Mouse (Mus musculus): ENCODE data around the gene P4ha1. TPM values are rescaled to one million over a fixed set of nuclear protein-coding genes. Genes with fewer than 3 reads are reported as not detected.

P4ha1 gene
- 54.8 and 66.1 TPM in 2 replicates for polyA plus RNA-seq (2014; fragmentation: Nextera tagmentation; extraction: Ambion mirVana)

GRCm38 (mm10) chr10:59323100-59323487, at the start of gene P4ha1:
P4ha1 (plus strand) TSS chr10:59323296.
- Histone ChIP-seq H3K4me1 (ENCODE audit: control insufficient read depth, insufficient read depth, low read length) (peaks cover 8% of the 10 kb centered on the region; the same call in 1 of the 2 replicates), H3K4me3 (ENCODE audit: low read depth, low read length) (peak within 1 kb of the TSS; percentile 69), H3K27ac (ENCODE audit: low read depth, low read length) (peak within 1 kb of the TSS; percentile 94), H3K27me3 (ENCODE audit: control insufficient read depth, insufficient read depth, low read length) (no peaks in the 10 kb centered on the region), H3K9me3 (replicated peaks; ENCODE audit: control insufficient read depth, low read length) (no peaks in the 10 kb centered on the region), H3K9ac (ENCODE audit: low read depth, low read length) (peak within 1 kb of the TSS; percentile 87), H3K4me2 (peak within 1 kb of the TSS; percentile 75), H3K36me3 (ENCODE audit: control insufficient read depth, insufficient read depth, low read length) (no peaks in the 10 kb centered on the region)
- under 1% methylated on average over 36 of the region's 39 CpGs for WGBS (ENCODE audit: insufficient replicate concordance)
- ATAC-seq (replicated peaks; ENCODE audit: insufficient number of reproducible peaks, low FRiP score, low TSS enrichment), result peak; percentile 99

GRCm38 (mm10) chr10:59275745-59276144, 47.4 kb upstream of the P4ha1 start:
- no peak overlapping the region for H3K4me2 ChIP-seq
- 80% methylated on average over 5 of the region's 5 CpGs for WGBS (ENCODE audit: insufficient replicate concordance)
- no peak overlapping the region for H3K4me3 ChIP-seq (ENCODE audit: low read depth, low read length)
- no peak overlapping the region for H3K27ac ChIP-seq (ENCODE audit: low read depth, low read length)
- no peaks in the 10 kb centered on the region for H3K9me3 ChIP-seq (replicated peaks; ENCODE audit: control insufficient read depth, low read length)
- H3K36me3 ChIP-seq (ENCODE audit: control insufficient read depth, insufficient read depth, low read length), result no peaks in the 10 kb centered on the region
- no peak overlapping the region for H3K9ac ChIP-seq (ENCODE audit: low read depth, low read length)
- H3K27me3 ChIP-seq (ENCODE audit: control insufficient read depth, insufficient read depth, low read length), result no peaks in the 10 kb centered on the region
- H3K4me1 ChIP-seq (ENCODE audit: control insufficient read depth, insufficient read depth, low read length), result no peaks in the 10 kb centered on the region; the same call in 1 of the 2 replicates
- no peak for ATAC-seq (replicated peaks; ENCODE audit: insufficient number of reproducible peaks, low FRiP score, low TSS enrichment)

GRCm38 (mm10) chr10:59277116-59277515, 46.0 kb upstream of the P4ha1 start:
- no peak overlapping the region for H3K9ac ChIP-seq (ENCODE audit: low read depth, low read length)
- no peak overlapping the region for H3K27ac ChIP-seq (ENCODE audit: low read depth, low read length)
- no peaks in the 10 kb centered on the region; the same call in 1 of the 2 replicates for H3K4me1 ChIP-seq (ENCODE audit: control insufficient read depth, insufficient read depth, low read length)
- no peak overlapping the region for H3K4me3 ChIP-seq (ENCODE audit: low read depth, low read length)
- no peaks in the 10 kb centered on the region for H3K9me3 ChIP-seq (replicated peaks; ENCODE audit: control insufficient read depth, low read length)
- no peak for ATAC-seq (replicated peaks; ENCODE audit: insufficient number of reproducible peaks, low FRiP score, low TSS enrichment)
- H3K4me2 ChIP-seq, result no peak overlapping the region
- WGBS (ENCODE audit: insufficient replicate concordance), result 54% methylated on average over 10 of the region's 10 CpGs
- no peaks in the 10 kb centered on the region for H3K27me3 ChIP-seq (ENCODE audit: control insufficient read depth, insufficient read depth, low read length)
- no peaks in the 10 kb centered on the region for H3K36me3 ChIP-seq (ENCODE audit: control insufficient read depth, insufficient read depth, low read length)

- no peaks in the 10 kb centered on the region for H3K36me3 ChIP-seq (ENCODE audit: control insufficient read depth, insufficient read depth, low read length)
- no peak overlapping the region for H3K27ac ChIP-seq (ENCODE audit: low read depth, low read length)
- ATAC-seq (replicated peaks; ENCODE audit: insufficient number of reproducible peaks, low FRiP score, low TSS enrichment), result no peak
- 67% methylated on average over 4 of the region's 5 CpGs for WGBS (ENCODE audit: insufficient replicate concordance)
- no peaks in the 10 kb centered on the region; the same call in 1 of the 2 replicates for H3K4me1 ChIP-seq (ENCODE audit: control insufficient read depth, insufficient read depth, low read length)
- H3K9me3 ChIP-seq (replicated peaks; ENCODE audit: control insufficient read depth, low read length), result no peaks in the 10 kb centered on the region
- no peak overlapping the region for H3K9ac ChIP-seq (ENCODE audit: low read depth, low read length)
- no peak overlapping the region for H3K4me2 ChIP-seq
- H3K27me3 ChIP-seq (ENCODE audit: control insufficient read depth, insufficient read depth, low read length), result no peaks in the 10 kb centered on the region
- no peak overlapping the region for H3K4me3 ChIP-seq (ENCODE audit: low read depth, low read length)
Observed at GRCm38 (mm10) chr10:59277729-59278475, 45.2 kb upstream of the P4ha1 start.

GRCm38 (mm10) chr10:59283164-59283563, 39.9 kb upstream of the P4ha1 start:
- no peak overlapping the region for H3K4me3 ChIP-seq (ENCODE audit: low read depth, low read length)
- H3K9me3 ChIP-seq (replicated peaks; ENCODE audit: control insufficient read depth, low read length), result no peaks in the 10 kb centered on the region
- H3K27ac ChIP-seq (ENCODE audit: low read depth, low read length), result no peak overlapping the region
- no peak overlapping the region for H3K4me2 ChIP-seq
- no peak for ATAC-seq (replicated peaks; ENCODE audit: insufficient number of reproducible peaks, low FRiP score, low TSS enrichment)
- H3K36me3 ChIP-seq (ENCODE audit: control insufficient read depth, insufficient read depth, low read length), result no peaks in the 10 kb centered on the region
- no peaks in the 10 kb centered on the region for H3K27me3 ChIP-seq (ENCODE audit: control insufficient read depth, insufficient read depth, low read length)
- peaks cover 3% of the 10 kb centered on the region; the same call in 1 of the 2 replicates for H3K4me1 ChIP-seq (ENCODE audit: control insufficient read depth, insufficient read depth, low read length)
- no peak overlapping the region for H3K9ac ChIP-seq (ENCODE audit: low read depth, low read length)
- 75% methylated on average over 3 of the region's 3 CpGs for WGBS (ENCODE audit: insufficient replicate concordance)

- Histone ChIP-seq H3K4me2 (no peak overlapping the region), H3K4me1 (ENCODE audit: control insufficient read depth, insufficient read depth, low read length) (peaks cover 3% of the 10 kb centered on the region; the same call in 1 of the 2 replicates), H3K36me3 (ENCODE audit: control insufficient read depth, insufficient read depth, low read length) (no peaks in the 10 kb centered on the region), H3K4me3 (ENCODE audit: low read depth, low read length) (no peak overlapping the region), H3K27me3 (ENCODE audit: control insufficient read depth, insufficient read depth, low read length) (no peaks in the 10 kb centered on the region), H3K27ac (ENCODE audit: low read depth, low read length) (no peak overlapping the region), H3K9ac (ENCODE audit: low read depth, low read length) (no peak overlapping the region), H3K9me3 (replicated peaks; ENCODE audit: control insufficient read depth, low read length) (no peaks in the 10 kb centered on the region)
- ATAC-seq (replicated peaks; ENCODE audit: insufficient number of reproducible peaks, low FRiP score, low TSS enrichment), result no peak
- 57% methylated on average over 1 of the region's 1 CpGs for WGBS (ENCODE audit: insufficient replicate concordance)
Observed at GRCm38 (mm10) chr10:59283749-59284148, 39.3 kb upstream of the P4ha1 start.

- no peaks in the 10 kb centered on the region for H3K27me3 ChIP-seq (ENCODE audit: control insufficient read depth, insufficient read depth, low read length)
- no peak overlapping the region for H3K9ac ChIP-seq (ENCODE audit: low read depth, low read length)
- WGBS (ENCODE audit: insufficient replicate concordance), result 77% methylated on average over 5 of the region's 5 CpGs
- H3K4me2 ChIP-seq, result no peak overlapping the region
- H3K27ac ChIP-seq (ENCODE audit: low read depth, low read length), result no peak overlapping the region
- H3K9me3 ChIP-seq (replicated peaks; ENCODE audit: control insufficient read depth, low read length), result no peaks in the 10 kb centered on the region
- no peak overlapping the region for H3K4me3 ChIP-seq (ENCODE audit: low read depth, low read length)
- peaks cover 3% of the 10 kb centered on the region; the same call in 1 of the 2 replicates for H3K4me1 ChIP-seq (ENCODE audit: control insufficient read depth, insufficient read depth, low read length)
- ATAC-seq (replicated peaks; ENCODE audit: insufficient number of reproducible peaks, low FRiP score, low TSS enrichment), result no peak
- no peaks in the 10 kb centered on the region for H3K36me3 ChIP-seq (ENCODE audit: control insufficient read depth, insufficient read depth, low read length)
Observed at GRCm38 (mm10) chr10:59285530-59285929, 37.6 kb upstream of the P4ha1 start.

- no peaks in the 10 kb centered on the region for H3K27me3 ChIP-seq (ENCODE audit: control insufficient read depth, insufficient read depth, low read length)
- H3K4me2 ChIP-seq, result no peak overlapping the region
- H3K9me3 ChIP-seq (replicated peaks; ENCODE audit: control insufficient read depth, low read length), result no peaks in the 10 kb centered on the region
- ATAC-seq (replicated peaks; ENCODE audit: insufficient number of reproducible peaks, low FRiP score, low TSS enrichment), result no peak
- no peak overlapping the region for H3K27ac ChIP-seq (ENCODE audit: low read depth, low read length)
- 38% methylated on average over 2 of the region's 2 CpGs for WGBS (ENCODE audit: insufficient replicate concordance)
- H3K4me1 ChIP-seq (ENCODE audit: control insufficient read depth, insufficient read depth, low read length), result peaks cover 3% of the 10 kb centered on the region; the same call in 1 of the 2 replicates
- H3K9ac ChIP-seq (ENCODE audit: low read depth, low read length), result no peak overlapping the region
- H3K4me3 ChIP-seq (ENCODE audit: low read depth, low read length), result no peak overlapping the region
- H3K36me3 ChIP-seq (ENCODE audit: control insufficient read depth, insufficient read depth, low read length), result no peaks in the 10 kb centered on the region
Observed at GRCm38 (mm10) chr10:59287251-59287650, 35.8 kb upstream of the P4ha1 start.

GRCm38 (mm10) chr10:59287662-59288061, 35.4 kb upstream of the P4ha1 start:
- Histone ChIP-seq H3K9ac (ENCODE audit: low read depth, low read length) (no peak overlapping the region), H3K9me3 (replicated peaks; ENCODE audit: control insufficient read depth, low read length) (no peaks in the 10 kb centered on the region), H3K36me3 (ENCODE audit: control insufficient read depth, insufficient read depth, low read length) (no peaks in the 10 kb centered on the region), H3K4me3 (ENCODE audit: low read depth, low read length) (no peak overlapping the region), H3K27ac (ENCODE audit: low read depth, low read length) (no peak overlapping the region), H3K27me3 (ENCODE audit: control insufficient read depth, insufficient read depth, low read length) (no peaks in the 10 kb centered on the region), H3K4me2 (no peak overlapping the region), H3K4me1 (ENCODE audit: control insufficient read depth, insufficient read depth, low read length) (peaks cover 3% of the 10 kb centered on the region; the same call in 1 of the 2 replicates)
- 22% methylated on average over 3 of the region's 3 CpGs for WGBS (ENCODE audit: insufficient replicate concordance)
- ATAC-seq (replicated peaks; ENCODE audit: insufficient number of reproducible peaks, low FRiP score, low TSS enrichment), result no peak
